Mouse (Mus musculus) mature B cell (primary cell): ENCODE results near the gene Itsn1.

Experiments used
- in situ Hi-C: fragments of 300-500 bp; cut with MboI; formaldehyde crosslinking; loops from 2 replicates; pipeline ENCODE4 v1.14.3; 2019

Gene Itsn1

DNA sequence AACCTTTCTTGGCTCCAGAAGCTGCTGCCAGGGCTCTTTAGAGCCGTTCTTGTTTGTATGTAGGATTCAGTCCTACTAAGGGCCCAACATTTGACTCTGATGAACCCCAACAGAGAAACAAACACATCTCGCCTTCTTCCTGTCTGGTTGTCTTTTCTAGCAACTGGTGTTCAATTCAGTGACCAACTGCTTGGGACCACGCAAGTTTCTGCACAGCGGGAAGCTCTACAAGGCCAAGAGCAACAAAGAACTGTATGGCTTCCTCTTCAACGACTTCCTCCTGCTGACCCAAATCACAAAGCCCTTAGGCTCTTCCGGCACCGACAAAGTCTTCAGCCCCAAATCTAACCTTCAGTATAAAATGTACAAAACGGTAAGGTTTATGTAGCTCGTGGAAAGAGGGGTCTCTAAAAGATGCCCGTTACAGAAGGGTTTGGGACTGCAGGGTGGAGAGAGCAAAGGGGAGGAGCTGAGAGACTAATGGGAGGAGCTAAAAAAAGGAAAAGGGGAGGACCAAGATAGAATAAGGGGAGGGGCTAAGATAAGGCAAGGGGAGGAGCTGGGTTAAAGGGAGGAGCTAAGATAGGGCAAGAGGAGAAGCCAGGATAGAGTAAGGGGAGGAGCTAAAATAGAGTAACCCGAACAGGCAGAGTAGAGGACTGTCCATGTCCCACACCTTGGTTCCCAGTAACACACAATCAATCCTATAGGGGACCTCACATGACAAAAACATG, 176.2 kb downstream of the Itsn1 start:
- in situ Hi-C loops, result loop anchor here (25.0 kb wide), 1 partner anchor 543 kb away; the partner anchor contains the start of gene Ifnar2

GRCm38 (mm10) chr16:91905987-91906386, 176.9 kb downstream of the Itsn1 start:
- in situ Hi-C loops, result loop anchor here (25.0 kb wide), 1 partner anchor 544 kb away; the partner anchor contains the start of gene Ifnar2

DNA sequence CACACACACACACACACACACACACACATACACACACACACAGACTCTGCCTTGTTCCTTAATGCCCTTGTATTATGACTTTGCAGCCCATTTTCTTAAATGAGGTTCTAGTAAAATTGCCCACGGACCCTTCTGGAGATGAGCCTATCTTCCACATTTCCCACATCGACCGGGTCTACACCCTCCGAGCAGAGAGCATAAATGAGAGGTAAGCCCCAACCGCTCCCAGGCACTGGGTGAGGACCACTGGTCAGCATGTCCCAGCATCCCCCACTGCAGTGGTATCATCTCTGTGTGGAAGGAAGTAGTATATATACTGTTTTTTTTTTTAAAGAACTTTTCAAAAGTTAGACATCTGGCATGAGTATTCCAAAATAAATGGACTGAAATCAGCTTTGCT, 177.6 kb downstream of the Itsn1 start:
- in situ Hi-C loops, result loop anchor here (25.0 kb wide), 1 partner anchor 544 kb away; the partner anchor contains the start of gene Ifnar2

- in situ Hi-C loops, result loop anchor here (25.0 kb wide), 1 partner anchor 545 kb away; the partner anchor contains the start of gene Ifnar2
These were observed 178.1 kb downstream of the Itsn1 start for GRCm38 (mm10) chr16:91907158-91907557.

- in situ Hi-C loops, result loop anchor here (10.0 to 25.0 kb wide), 2 partner anchors 185 to 547 kb away; partner anchors contain the start of genes Cryzl1, Ifnar2 and Itsn1
These were observed 180.7 kb downstream of the Itsn1 start for GRCm38 (mm10) chr16:91909569-91910335.

DNA sequence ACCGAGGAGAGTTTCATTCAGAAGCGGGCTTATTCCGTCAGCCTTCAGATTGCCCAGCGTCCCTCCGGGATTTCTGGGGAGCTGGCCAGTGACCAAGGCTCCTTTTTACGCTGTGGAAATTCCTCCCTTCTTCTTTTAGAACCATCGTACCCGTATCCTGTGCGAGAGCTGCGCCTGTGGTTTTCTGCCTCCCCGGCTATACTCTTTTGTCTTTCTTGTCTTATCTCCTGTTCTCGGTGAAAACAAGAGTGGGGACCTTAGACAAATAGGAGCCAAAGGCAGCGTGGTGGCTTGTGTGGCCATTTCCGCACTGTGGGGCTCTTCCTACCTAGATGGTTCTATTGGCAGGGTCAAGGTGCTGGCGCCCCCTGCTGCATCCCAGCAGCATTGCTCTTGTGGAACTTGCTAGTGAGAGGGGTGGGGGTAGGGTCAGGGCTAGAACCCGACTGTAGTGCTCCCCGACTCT, 188.6 kb downstream of the Itsn1 start:
- in situ Hi-C loops, result loop anchor here (10.0 to 25.0 kb wide), 2 partner anchors 193 to 555 kb away; partner anchors contain the start of genes Cryzl1, Ifnar2 and Itsn1

DNA sequence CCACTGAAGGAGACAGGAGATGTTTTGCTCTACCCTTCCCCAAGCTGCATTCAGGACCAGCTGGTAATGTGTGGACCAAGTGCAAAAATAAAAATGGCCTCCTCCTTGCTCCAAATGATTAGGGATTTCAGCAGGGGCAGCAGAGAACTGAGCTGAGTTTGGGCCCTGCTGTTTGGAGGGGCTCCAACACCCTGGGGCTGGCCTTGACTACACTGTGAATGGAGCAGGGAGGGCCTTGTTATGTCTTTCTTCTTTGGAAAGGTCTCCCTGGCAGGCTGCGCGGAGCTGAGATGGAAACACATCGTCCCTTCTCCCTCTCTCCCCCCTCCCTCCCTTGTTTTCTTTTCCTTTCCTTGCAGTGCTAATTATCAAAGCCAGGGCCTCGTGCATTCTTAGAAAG, 189.4 kb downstream of the Itsn1 start:
- in situ Hi-C loops, result loop anchor here (10.0 to 25.0 kb wide), 2 partner anchors 194 to 556 kb away; partner anchors contain the start of genes Cryzl1, Ifnar2 and Itsn1

GRCm38 (mm10) chr16:91919056-91919455, 190.0 kb downstream of the Itsn1 start:
- in situ Hi-C loops, result loop anchor here (10.0 to 25.0 kb wide), 2 partner anchors 194 to 557 kb away; partner anchors contain the start of genes Cryzl1, Ifnar2 and Itsn1

DNA sequence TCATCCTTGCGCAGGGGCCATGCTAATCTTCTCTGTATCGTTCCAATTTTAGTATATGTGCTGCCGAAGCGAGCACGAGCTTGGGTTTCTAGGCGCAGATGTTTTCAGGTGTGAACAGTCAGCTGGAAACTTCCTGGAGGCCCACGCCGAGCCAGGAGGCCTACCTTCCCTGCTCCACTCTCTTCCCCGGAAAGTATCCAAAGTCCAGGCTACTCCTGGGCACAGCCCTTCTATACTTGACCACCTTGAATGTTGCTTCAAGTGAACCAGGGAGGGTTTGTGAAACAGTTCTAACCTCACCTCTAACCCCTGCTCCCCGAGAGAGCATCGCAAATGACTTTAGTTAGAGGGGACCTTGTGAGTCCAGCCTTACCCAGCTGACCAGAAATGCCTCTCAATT, 192.3 kb downstream of the Itsn1 start:
- in situ Hi-C loops, result loop anchor here (25.0 kb wide), 1 partner anchor 559 kb away; the partner anchor contains the start of gene Ifnar2

- in situ Hi-C loops, result loop anchor here (25.0 kb wide), 1 partner anchor 561 kb away; the partner anchor contains the start of gene Ifnar2
These were observed 193.9 kb downstream of the Itsn1 start for GRCm38 (mm10) chr16:91922939-91923338.

DNA sequence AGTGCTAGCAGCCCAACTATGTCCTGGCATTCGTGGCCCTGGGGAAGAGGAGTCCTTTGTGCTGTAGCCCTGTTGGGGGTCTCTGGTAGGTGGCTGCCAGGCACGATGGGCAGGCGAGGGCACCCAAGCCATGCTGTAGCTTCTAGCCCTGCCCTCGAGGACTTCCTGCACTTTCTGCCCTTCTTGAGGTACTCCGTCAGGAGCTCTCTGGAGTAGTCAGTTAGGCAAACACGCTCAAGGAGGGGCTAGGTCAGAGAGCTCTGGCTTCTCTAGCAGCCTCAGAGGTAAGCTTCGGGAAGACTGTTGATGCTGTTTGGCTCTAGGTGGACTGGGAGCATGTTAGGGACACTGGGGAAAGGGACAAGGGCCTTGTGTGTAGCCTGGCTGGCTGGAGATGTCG, 195.3 kb downstream of the Itsn1 start:
- in situ Hi-C loops, result loop anchor here (25.0 kb wide), 1 partner anchor 562 kb away; the partner anchor contains the start of gene Ifnar2

- in situ Hi-C loops, result no loop called here
These were observed 199.0 kb downstream of the Itsn1 start for GRCm38 (mm10) chr16:91927911-91928630.

- in situ Hi-C loops, result no loop called here
These were observed 202.3 kb downstream of the Itsn1 start for GRCm38 (mm10) chr16:91931078-91932013.

DNA sequence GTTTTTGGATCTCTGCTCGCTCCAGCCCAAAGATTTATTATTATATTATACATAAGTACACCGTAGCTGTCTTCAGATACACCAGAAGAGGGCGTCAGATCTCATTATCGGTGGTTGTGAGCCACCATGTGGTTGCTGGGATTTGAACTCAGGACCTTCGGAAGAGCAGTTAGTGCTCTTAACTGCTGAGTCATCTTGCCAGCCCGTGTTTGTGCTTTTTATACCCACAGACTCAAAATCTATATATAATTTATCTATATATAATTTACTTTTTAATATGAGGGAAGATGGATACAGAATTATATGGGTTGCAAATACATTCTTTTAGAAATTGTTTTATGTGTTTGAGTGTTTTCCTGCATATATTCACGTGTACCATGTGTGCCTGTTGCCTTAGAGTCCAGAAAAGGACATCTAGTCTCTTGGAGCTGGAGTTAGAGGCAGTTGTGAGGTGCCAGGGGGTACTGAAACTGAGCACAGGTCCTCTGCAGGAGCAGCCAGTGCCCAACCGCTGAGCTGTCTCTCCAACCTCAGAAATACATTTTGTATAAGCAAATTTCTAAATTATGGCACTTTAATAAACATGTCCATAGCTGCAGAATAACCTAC, 203.1 kb downstream of the Itsn1 start:
- in situ Hi-C loops, result no loop called here

- in situ Hi-C loops, result no loop called here
These were observed 203.9 kb downstream of the Itsn1 start for GRCm38 (mm10) chr16:91932843-91933518.

DNA sequence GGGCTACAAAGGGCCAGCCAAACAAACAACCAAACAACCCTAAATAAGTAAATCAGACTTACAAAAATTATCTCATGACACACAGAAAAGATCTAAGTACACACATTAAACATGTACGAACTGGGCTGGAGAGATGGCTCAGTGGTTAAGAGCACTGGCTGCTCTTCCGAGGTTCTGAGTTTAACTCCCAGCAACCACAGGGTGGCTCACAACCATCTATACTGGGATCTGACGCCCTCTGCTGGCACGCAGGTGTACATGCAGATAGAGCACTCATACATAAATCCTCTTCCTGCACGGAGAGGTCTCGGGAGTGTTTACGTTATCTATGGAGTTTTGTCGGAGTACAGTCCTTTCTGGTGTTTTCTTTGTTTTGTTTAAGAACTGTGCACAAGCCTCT, 206.0 kb downstream of the Itsn1 start:
- in situ Hi-C loops, result loop anchor here (5.0 kb wide), 1 partner anchor 352 kb away; no protein-coding TSS in a partner anchor

GRCm38 (mm10) chr16:91935726-91936125, 206.6 kb downstream of the Itsn1 start:
- in situ Hi-C loops, result loop anchor here (5.0 kb wide), 1 partner anchor 352 kb away; no protein-coding TSS in a partner anchor

- in situ Hi-C loops, result loop anchor here (5.0 kb wide), 1 partner anchor 351 kb away; no protein-coding TSS in a partner anchor
These were observed 207.4 kb downstream of the Itsn1 start for GRCm38 (mm10) chr16:91936340-91937030.
